Mouse (Mus musculus): ENCODE measurements around the gene Mmp9.

The Mmp9 gene

DNA sequence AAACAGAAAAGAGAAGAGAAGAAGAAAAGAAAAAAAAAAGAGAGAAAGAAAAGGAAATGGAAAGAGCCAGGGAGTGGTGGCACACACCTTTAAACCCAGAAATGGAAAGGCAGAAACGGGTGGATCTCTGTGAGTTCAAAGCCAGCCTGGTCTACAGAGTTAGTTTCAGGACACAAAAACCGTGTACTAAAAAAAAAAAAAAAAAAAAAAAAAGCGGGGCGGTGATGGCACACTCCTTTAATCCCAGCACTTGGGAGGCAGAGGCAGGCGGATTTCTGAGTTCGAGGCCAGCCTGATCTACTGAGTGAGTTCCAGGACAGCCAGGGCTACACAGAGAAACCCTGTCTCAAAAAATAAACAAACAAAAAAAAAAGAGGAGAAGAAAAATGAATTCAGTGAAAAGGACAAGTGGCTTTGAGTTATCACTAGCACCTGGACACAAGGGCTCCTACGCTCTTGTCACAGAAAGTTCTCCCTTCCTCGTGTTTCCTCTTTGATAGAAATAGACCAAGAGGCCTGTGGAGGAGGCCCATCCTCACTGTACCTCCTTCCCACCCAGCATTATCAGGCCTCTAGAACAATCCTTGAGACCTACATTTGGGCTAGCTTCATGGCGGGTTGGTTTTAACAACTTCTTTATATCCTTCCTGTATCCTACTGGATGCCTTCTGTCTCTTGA lies 27.7 kb upstream of the Mmp9 start:
- no peak for DNase-seq (ENCODE audit: low spot score in 2 of 2)

DNA sequence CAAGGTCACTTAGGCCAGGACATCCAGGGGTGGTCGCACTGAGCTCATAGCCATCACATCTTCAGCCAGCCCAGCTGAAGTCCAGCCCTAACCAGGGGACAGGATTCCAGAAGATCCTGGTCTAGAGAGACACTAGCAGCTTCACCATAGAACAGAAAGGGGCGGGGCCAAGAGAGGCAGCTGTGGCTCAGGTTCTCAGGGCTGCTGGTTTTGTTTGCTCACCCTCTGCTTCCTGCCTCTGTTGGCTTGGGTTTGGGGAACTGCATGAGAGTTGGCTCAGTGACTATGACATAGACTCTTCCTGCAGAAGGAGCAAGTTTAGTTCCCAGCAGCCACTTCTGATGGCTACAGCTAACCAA lies 27.2 kb upstream of the Mmp9 start:
- no peak for DNase-seq (ENCODE audit: low spot score in 2 of 2)

DNA sequence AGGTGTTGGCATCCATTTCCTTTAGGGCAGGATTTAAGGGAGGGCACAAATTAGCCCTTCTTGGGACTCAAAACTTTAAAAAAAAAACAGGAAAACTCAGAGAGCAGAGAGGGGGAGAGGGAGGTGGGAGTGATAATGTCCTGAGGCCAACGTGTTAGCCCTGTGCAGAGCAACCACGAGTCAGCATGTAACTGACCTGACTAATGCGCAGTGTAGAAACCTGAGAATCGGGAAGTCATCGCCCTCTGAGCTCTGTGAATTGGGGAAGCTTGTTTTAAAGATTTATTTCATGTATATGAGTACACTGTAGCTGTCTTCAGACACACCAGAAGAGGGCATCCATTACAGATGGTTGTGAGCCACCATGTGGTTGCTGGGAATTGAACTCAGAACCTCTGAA lies 23.8 kb upstream of the Mmp9 start:
- DNase-seq (ENCODE audit: low spot score in 2 of 2), result no peak

DNA sequence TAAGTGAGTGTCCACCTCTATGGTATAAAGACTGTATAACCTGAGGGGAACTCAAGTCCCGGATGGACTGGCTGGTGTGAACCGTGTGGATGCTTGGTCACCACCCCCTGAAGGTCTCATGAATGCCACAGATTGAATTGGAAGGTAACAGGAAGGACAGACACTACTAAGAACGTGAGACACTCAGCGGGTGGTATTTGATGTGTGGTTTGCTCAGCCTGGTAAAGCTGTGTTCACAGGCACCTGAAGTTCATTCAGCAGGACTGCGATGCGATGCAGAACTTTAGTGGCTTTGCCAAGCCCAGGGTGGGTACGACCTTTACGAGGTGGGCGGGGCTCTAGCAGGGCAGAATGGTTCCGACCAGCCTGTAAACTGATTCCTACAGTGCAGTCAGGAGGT lies 23.2 kb upstream of the Mmp9 start:
- no peak for DNase-seq (ENCODE audit: low spot score in 2 of 2)

DNA sequence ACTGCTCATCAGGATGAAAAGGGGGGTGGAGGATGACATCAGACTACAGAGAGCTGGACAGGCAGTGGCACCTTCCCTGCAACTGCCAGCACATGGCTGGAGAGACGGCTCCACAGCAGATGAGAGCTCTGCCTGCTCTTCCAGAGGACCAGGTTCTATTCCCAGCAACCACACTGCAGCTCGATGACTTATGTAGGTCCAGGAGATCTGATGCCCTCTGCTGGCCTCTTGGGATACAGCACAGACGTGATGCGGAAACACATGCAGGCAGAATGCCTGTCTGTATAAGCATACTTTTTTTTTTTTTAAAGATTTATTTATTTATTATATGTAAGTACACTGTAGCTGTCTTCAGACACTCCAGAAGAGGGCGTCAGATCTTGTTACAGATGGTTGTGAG lies 22.3 kb upstream of the Mmp9 start:
- no peak for DNase-seq (ENCODE audit: low spot score in 2 of 2)

DNA sequence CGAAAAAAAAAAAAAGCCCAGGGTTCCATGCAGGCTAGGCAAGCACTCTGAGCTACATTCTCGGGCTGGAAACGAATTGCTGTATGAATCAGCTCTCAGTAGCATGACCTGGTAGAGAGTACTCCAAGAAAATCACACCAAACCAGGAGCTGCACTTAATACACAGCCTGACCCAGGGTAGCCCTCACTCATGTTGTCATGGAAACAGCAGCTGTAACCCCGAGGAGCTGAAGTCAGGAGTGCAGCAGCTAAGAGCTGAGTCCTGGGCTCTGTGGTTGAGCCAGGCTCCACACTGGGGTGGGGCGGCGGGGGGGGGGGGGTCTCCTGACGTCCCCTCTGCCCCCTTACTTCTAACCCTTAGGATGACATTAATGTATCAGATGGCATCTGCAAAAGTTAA lies 18.6 kb upstream of the Mmp9 start:
- DNase-seq (ENCODE audit: low spot score in 2 of 2), result no peak

DNA sequence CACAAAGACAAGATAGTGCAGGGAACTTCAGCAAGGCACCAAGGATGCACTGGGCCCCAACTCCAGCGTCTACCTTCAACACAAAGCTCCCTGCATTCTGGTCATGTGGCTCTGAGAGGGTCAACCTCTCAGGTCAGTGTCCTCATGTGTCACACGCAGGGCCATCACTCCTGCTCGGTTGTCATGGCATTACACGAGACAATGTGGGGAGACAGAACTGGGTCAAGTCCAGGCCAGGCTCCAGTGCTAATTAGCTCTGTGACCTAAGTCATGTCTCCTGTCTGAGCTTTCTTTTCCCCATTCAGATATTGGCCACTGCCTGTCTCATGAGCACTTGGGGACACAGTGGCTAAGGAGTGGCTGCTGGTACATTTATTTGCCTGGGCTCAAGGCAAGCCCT lies 17.3 kb upstream of the Mmp9 start:
- DNase-seq (ENCODE audit: low spot score in 2 of 2), result no peak

DNA sequence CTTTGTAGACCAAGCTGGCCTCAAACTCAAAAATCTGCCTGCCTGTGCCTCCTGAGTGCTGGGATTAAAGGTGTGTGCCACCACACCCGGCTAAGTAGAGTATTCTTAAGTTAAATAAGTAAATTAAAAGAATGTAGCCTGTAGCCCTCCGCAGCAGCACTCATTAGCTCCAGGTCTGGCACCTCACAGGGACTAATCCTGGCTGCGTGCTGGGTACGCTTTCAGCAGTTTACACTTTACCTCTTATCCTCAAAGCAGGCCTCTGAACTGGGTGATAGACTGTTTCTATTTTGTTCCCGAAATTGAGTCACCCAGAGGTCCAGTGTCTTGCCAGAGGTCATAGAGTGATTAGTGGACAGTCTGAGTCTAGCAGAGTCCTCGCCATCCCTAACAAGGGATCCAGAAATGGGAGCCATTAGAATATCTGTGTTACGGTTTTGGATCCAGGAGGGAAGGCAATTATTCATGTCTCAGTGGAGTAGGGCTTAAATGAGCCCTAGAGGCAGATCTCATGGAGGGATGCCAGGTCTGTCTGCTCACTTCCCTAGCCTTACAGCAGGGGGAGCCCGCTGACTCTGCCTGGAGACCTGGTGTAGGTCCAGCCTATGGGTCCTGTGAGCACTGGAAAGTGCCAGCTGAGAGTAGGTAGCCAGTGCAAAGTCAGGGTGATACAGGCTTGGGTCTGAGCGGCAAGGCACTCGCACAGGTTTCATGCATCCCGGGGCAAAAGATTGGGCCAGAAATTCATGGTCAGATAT lies 16.3 kb upstream of the Mmp9 start:
- DNase-seq (ENCODE audit: low spot score in 2 of 2), result peak; percentile 90 to 96

DNA sequence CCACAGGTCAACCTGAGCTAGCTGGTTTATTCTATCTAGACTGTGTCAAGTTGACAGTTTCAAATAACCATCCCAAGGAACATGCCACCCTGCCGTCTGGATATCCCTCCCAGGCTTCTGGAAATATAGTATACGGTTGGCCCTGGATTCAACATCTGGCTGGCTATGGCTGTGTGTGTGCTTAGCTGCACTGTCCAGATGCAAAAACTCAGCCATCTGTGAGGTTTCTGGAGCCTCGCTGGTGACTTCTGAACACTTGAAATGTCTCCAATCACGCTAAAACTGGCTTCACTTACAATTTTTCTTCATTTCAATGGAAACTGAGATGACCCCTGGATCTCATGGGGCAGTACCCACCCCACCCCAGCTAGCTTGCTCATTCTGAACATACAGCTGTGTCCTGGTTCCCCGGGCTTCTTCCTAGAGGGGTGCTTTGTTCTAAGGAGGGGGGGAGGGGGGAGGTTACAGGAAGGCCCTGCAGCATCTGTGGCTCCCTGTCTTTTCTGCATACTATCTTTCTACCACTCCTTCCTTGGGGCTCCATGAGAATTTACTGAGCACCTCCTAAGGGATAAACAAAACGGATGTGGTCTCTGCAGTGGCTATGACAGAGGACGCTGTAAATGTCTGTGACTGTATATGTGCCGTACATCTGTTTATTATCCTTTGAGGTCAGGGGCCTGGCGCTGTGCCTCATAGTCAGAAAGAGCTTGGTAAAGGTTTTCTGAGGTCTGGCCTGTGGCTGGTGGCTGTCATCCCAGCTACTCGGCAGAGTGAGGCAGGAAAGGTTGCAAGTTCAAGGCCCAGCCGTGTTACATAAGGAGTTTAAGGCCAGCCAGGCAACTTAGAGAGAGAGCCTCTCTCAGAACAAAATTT lies 9.6 kb upstream of the Mmp9 start:
- DNase-seq (ENCODE audit: low spot score in 2 of 2), result no peak

DNA sequence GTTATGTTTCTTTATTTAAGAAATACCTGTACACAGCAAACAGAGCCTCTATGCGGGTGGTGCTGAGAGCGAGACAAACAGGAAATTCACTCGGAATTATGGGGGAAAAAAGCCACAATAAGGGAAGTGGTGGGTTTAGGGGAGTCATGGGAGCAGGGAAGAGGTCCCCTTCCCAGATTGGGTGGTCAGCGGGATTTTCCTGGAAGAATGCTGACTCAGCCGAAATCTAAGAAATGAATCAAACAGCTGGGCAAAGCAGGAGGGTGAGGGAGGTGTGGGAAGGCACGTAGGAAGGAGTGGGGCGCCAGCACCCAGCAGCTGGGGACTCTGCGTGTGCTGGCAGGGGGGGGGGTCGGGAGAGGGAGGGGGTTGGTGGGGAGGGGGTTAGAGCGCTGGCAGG lies 7.0 kb upstream of the Mmp9 start:
- no peak for DNase-seq (ENCODE audit: low spot score in 2 of 2)

DNA sequence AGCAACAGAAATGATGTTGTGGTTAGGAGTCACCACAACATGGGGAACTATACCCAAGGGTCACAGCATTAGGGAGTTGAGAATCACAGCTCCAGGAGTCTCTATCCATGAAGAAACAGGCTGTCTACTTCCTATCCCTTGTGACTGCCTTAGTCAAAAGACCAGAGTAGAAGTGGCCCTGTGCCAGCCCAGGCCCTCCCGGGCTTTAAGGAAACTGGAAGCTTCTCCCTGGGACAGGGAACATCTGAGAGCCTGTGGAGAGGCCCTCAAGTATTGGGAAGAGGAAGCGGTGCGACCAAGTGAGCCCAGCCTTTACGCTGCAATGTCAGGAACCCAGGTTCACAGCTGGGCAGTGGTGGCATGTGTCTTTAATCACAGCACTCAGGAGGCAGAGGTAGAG lies 4.6 kb upstream of the Mmp9 start:
- no peak for DNase-seq (ENCODE audit: low spot score in 2 of 2)

DNA sequence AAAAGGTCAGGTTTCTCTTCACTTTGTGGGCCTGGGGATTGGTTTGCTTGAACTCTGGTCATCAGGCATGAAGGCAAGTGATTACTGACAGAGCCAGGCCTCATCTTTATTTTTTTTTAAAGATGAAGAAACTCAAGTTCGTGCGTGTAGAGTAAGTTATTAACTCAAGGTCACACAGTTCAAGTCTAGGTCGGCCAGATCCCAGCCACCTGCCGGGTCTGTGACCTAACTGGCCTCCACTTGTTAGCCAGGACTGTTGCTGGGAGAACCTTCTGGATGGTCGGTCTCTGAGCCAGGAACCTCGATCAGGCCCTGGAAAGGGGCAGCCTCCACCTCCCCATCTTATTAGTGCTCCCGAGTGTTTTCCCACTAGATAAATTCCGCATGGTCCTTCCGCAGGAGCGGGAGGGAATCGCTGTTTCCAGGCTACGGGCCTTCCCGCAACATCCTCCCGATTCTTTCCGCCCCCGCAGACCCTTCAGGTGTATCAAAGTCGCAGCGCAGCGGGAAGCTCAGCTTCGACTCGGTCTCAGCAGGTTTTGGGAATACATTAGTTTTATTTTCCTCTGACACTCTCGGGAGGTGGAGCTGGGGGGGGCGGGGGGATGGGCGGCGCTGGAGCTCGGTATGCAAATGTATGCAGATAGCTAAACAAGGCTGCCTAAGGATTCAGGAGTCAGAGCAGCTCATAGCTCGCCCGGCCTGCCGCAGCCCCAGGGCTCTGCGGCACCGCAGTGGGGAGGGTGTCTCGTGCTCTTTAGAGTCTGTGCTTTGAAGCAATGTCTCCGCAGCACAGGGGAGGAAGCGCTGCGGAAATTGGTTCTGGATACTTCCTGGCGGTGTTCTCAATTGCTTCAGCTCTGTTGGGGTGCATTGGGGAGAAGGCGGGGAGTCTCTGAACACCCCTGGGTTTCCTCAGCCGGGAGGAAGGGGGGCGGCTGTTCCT lies 2.2 kb upstream of the Mmp9 start:
- DNase-seq (ENCODE audit: low spot score in 2 of 2), result peak; percentile 69

DNA sequence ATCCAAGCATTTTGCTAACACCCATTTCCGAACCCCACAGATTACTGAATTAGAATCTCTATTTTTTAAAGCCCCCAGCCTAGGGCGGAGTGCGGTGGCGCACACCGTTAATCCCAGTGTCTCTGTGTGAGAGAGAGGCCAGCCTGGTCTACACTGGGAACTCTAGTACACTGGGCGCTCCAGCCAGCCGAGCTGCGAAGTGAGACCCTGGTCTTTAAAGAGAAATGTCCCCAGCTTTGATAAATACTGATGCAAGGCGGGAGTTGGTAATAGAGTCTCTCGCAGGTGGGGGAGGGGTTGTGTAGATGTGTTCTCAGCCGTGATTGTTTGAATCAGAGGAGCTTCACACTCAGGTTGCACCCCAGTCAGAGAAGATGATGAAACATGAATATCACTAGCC lies 1.5 kb upstream of the Mmp9 start:
- peak in 1 of 2 experiments; percentile 26 for DNase-seq (ENCODE audit: low spot score in 2 of 2)

DNA sequence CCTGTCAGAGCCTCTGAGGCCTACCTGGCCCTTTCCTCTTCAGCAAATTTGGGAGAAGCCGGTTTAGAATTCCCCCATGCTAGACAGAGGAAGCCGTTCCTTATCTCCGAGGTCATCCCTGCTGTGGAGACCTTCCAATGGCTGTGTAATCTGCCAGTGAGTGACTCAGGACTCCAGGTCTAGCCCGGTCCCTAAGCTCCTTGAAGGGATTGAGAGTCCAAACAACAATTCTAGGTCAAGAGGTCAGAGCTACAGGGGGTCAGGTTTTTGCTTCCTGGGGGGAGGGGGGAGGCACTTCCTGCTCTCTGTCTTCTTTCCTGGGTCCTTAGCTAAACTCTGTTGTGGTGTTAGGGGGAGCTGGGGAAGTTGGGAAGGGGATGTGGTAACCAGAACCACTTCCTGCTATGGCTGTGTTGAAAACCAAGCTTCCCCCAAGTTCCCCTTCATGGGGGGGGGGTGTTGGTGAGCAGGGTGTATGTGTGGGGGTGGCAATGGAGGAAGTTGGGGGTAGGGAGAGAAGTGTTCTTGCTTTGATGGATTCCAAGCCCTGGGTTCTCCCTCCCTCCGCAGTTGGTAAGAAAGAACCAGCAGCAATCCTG lies 2.2 kb downstream of the Mmp9 start:
- no peak for DNase-seq (ENCODE audit: low spot score in 2 of 2)

DNA sequence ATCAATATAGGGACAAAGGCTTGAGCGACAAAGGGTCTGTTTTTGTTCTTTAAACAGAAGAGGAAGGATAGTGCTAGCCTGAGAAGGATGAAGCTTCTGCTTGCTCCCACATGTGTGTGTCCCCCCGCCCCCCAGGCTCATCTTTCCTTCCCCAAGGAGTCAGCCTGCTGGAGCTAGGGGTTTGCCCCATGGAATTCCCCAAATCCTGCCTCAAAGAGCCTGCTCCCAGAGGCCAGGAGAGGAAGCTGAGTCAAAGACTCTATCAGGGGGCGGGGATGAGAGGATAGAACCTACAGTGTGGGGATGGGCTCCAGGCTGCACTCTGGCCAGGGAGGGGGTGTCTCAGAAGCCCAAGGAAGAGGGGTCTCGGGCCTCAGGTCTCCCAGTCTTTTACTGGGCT lies 6.9 kb downstream of the Mmp9 start:
- no peak for DNase-seq (ENCODE audit: low spot score in 2 of 2)

DNA sequence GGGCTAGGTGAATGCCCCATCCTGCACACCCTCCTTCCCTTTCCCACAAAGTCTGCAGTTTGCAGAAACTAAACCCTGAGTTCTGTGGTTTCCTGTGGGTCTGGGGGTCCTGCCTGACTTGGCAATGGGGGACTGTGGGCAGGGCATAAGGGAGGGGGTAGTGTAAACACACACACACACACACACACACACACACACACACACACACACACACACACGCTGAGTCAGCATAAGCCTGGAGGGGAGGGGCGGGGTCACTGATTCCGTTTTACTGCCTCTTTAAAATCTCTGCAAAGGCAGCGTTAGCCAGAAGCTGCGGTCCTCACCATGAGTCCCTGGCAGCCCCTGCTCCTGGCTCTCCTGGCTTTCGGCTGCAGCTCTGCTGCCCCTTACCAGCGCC lies 7.3 kb downstream of the Mmp9 start:
- no peak for DNase-seq (ENCODE audit: low spot score in 2 of 2)

DNA sequence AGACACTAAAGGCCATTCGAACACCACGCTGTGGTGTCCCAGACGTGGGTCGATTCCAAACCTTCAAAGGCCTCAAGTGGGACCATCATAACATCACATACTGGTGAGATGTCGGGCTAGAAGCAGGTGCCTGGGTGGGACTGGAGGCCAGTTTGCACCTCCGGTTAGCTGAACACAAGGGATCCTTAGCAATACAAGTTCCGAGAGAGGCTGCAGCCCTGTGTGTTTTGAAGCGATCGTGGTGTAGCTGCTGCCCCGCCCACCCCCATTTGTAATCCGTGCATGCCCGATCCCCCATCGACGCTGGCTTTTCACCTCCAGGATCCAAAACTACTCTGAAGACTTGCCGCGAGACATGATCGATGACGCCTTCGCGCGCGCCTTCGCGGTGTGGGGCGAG lies 8.4 kb downstream of the Mmp9 start:
- DNase-seq (ENCODE audit: low spot score in 2 of 2), result no peak

DNA sequence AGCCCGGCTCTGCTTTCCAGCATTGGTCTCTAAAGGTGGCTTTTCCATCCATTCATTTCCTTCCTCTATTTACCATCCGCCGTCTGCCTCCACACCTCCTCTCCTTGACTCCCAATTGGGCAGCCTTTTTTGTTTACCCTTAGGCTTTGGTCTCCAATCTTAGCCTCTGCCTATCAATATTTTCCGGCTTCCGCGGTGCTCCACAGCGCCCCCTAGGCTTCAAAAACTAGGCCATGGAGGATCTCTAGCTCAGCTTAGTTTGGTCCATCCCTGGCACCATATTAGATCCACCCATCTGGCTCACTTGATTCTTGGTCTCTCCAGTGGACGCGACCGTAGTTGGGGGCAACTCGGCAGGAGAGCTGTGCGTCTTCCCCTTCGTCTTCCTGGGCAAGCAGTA lies 9.9 kb downstream of the Mmp9 start:
- DNase-seq (ENCODE audit: low spot score in 2 of 2), result no peak

DNA sequence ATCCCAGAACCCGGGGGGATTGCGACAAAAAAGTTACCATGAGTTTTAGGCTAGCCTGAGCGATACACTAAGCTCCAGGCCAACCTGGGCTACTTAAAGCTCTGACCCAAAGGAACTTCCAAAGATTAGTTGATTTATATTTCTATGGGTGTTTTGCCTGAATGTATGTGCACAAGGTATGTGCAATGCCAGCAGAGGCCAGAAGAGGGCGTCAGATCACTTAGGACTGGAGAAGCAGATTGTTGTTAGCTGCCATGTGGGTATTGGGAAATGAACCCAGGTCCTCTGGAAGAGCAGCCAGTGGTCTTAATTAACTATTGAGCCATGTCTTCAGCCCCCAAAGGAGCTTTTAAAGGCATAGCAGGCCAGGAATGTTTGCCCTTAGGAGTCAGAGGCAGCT lies 11.2 kb downstream of the Mmp9 start:
- DNase-seq (ENCODE audit: low spot score in 2 of 2), result no peak

DNA sequence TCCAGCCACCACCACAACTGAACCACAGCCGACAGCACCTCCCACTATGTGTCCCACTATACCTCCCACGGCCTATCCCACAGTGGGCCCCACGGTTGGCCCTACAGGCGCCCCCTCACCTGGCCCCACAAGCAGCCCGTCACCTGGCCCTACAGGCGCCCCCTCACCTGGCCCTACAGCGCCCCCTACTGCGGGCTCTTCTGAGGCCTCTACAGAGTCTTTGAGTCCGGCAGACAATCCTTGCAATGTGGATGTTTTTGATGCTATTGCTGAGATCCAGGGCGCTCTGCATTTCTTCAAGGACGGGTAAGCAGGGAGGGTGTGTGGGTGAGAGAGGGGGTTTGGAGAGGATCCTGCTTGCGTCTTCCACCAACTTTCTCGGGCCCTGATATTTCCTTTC lies 11.9 kb downstream of the Mmp9 start:
- DNase-seq (ENCODE audit: low spot score in 2 of 2), result no peak

DNA sequence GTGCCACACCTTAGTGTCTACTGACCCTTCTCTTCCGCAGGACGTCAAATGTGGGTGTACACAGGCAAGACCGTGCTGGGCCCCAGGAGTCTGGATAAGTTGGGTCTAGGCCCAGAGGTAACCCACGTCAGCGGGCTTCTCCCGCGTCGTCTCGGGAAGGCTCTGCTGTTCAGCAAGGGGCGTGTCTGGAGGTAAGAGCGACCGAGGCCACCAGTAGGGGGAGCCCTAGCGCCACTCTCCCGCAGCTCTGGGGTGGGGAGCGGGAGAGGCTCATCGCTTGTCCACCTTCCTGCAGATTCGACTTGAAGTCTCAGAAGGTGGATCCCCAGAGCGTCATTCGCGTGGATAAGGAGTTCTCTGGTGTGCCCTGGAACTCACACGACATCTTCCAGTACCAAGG lies 12.6 kb downstream of the Mmp9 start:
- DNase-seq (ENCODE audit: low spot score in 2 of 2), result peak; percentile 71 to 84

Measured in frontal cortex, postnatal 36 days (tissue).